Mouse (Mus musculus) liver, adult 2 months (tissue): Measurements from ENCODE around the gene Brdt. TPM values are rescaled to one million over a fixed set of nuclear protein-coding genes. Genes with fewer than 3 reads are reported as not detected.
"Not testable (repeated sequence)": the region's sequence is repeated elsewhere in the genome, so short reads cannot be mapped to it uniquely, and the experiment has no call there.

Source experiments
- DNase-seq: peaks from one replicate; pipeline ENCODE4 v3.0.0-alpha.2; 2011; ENCODE audit warnings: low read depth, low spot score; ENCODE audit errors: extremely low read depth
- H3K27ac ChIP-seq: fragments of 200-500 bp; replicated peaks from 2 replicates; pipeline ENCODE4 v1.5.1; 2012; ENCODE audit warnings: low read depth, mild to moderate bottlenecking, control low read depth, inconsistent platforms, low read length; ENCODE audit not compliant: insufficient read depth
- H3K27me3 ChIP-seq: fragments of 200-500 bp; 2 replicates; pipeline ENCODE4 v1.6.1; 2012; ENCODE audit warnings: mild to moderate bottlenecking, moderate library complexity, low read length, inconsistent platforms; ENCODE audit not compliant: control insufficient read depth, insufficient read depth
- H3K36me3 ChIP-seq: fragments of 200-500 bp; 2 replicates; pipeline ENCODE4 v1.6.1; 2012; ENCODE audit warnings: low read length, inconsistent platforms; ENCODE audit not compliant: control insufficient read depth, insufficient read depth
- H3K4me1 ChIP-seq: fragments of 200-500 bp; 2 replicates; pipeline ENCODE4 v1.6.1; 2011; ENCODE audit warnings: low read length; ENCODE audit not compliant: control insufficient read depth, insufficient read depth
- H3K4me3 ChIP-seq: fragments of 200-500 bp; 2 replicates; pipeline ENCODE4 v1.5.1; 2011; ENCODE audit warnings: low read depth, mild to moderate bottlenecking, control low read depth, low read length, moderate library complexity; ENCODE audit not compliant: insufficient read depth
- H3K79me2 ChIP-seq: fragments of 200-500 bp; 2 replicates; pipeline ENCODE4 v1.6.1; 2012; ENCODE audit warnings: inconsistent platforms, mild to moderate bottlenecking, low read length, moderate library complexity; ENCODE audit not compliant: control insufficient read depth, insufficient read depth
- H3K9ac ChIP-seq: fragments of 200-500 bp; 2 replicates; pipeline ENCODE4 v1.6.1; 2012; ENCODE audit warnings: low read depth, mild to moderate bottlenecking, control low read depth, inconsistent platforms, low read length
- CTCF ChIP-seq: fragments of 200-500 bp; IDR thresholded peaks from 2 replicates; pipeline ENCODE4 v1.5.1; 2011; ENCODE audit warnings: low read depth, low read length, control low read depth
- POLR2A ChIP-seq: fragments of 200-500 bp; IDR thresholded peaks from 2 replicates; pipeline ENCODE4 v1.6.1; 2011; ENCODE audit warnings: low read length, control low read depth; ENCODE audit not compliant: insufficient read depth; ENCODE audit errors: extremely low read depth
- WGBS: fragments of 180-500 bp; shearing (Covaris S2); methylation state at CpG from one replicate; pipeline ENCODE4 v1.1.7; 2018; 5-methylcytosine and 5-hydroxymethylcytosine counted together
- polyA plus RNA-seq: library from polyadenylated mRNA; depleted of rRNA; stranded (reverse); fragments of >200 nt; gene quantifications from 2 replicates; pipeline ENCODE4 v1.2.3, GENCODE M21; 2012
- total RNA-seq: library from RNA; depleted of rRNA; stranded (reverse); fragments of >200 nt; gene quantifications from 2 replicates; pipeline ENCODE4 v1.2.3, GENCODE M21; 2014

Gene Brdt
- total and polyA plus RNA-seq, 2 experiments: 0.81 to 1.8 TPM

DNA sequence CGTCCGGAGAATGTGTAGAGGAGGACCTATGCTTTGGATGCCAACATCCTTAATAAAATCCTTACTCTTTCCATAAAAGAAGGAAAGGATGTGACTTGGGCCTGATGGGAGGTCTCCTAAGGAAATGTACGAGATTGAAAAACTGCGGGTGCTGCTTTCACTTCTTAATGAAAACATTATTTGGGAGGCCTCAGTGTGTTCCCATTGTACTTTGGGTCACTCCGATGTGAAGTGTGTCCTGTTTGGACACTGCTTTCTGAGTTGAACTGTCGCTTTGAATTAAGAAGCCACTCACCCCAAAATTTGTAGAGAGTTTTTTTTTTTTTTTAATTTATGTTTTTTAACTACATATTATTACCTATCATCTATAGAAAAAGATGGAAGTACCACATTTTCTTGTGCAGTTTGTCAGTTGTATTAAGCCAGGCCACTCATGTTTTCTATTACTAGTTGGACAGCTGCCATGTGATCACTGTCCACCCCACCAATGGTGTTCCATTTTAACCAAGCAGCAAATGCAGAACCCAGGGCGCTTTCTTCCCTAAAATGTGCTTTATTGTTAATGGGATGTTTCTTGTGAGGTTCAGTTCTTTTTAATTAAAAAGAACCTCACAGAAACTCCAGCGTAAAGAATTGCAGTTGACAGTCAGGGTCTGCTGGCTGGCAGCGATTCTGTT, 29.2 kb downstream of the Brdt start:
- TF ChIP-seq CTCF: no peak
- no peak for TF ChIP-seq POLR2A
- Histone ChIP-seq H3K79me2 (no peaks in the 10 kb centered on the region), H3K36me3 (no peaks in the 10 kb centered on the region), H3K27me3 (no peaks in the 10 kb centered on the region), H3K9ac (peak overlapping the region; percentile 90; the same call in 1 of the 2 replicates), H3K4me1 (no peaks in the 10 kb centered on the region), H3K4me3 (peak overlapping the region; percentile 64), H3K27ac (no peak overlapping the region)
- 28% methylated on average over 9 of the region's 9 CpGs for WGBS
- DNase-seq: peak; percentile 43

DNA sequence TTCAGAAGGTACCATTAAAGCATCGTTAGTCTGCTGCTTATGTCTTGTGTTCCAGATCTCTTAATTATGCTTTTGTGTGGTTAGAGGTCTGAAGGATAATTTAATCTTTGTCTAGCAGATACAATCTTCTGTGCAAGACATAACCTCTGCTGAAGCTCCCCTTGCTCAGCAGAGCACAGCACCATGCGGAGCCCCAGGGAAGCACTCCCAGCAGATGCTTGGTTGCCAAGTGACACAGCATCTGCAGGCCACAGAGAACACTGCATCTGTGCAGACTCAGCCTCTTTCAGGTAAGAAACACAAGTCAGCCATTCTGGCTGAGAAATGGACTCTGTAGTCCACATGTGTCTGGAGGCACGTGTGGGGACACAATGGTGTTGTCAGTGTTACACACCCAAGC, 39.1 kb downstream of the Brdt start:
- DNase-seq: no peak
- Histone ChIP-seq H3K4me3 (no peak overlapping the region), H3K36me3 (no peaks in the 10 kb centered on the region), H3K27me3 (no peaks in the 10 kb centered on the region), H3K27ac (no peak overlapping the region), H3K4me1 (no peaks in the 10 kb centered on the region; the same call in 1 of the 2 replicates), H3K79me2 (no peaks in the 10 kb centered on the region), H3K9ac (no peak overlapping the region)
- 95% methylated on average over 3 of the region's 3 CpGs for WGBS
- TF ChIP-seq POLR2A (no peak), CTCF (no peak)

DNA sequence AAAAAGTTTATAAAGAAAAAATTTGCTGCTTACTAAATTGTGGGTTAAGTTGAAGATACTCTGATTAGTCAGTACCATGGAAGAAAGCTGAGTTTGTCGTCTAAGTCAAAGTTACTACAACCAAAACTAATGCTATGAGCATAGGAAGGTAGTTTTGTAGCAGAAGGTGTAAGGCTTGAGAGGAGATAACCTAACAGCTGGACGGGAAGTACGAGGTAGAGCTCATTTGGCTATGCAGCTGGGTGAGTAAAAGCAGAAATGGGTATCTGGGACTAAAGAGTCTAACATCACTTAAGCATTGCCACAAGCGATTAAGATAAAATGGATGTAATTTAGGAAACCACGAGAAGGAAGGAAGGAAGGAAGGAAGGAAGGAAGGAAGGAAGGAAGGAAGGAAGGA, 40.4 kb downstream of the Brdt start:
- H3K27ac ChIP-seq: no peak overlapping the region
- H3K36me3 ChIP-seq: no peaks in the 10 kb centered on the region
- no peak overlapping the region for H3K4me3 ChIP-seq
- no peak for DNase-seq
- TF ChIP-seq POLR2A (no peak), CTCF (no peak)
- no peaks in the 10 kb centered on the region; the same call in 1 of the 2 replicates for H3K4me1 ChIP-seq
- H3K79me2 ChIP-seq: no peaks in the 10 kb centered on the region
- H3K27me3 ChIP-seq: no peaks in the 10 kb centered on the region
- WGBS: 92% methylated on average over 5 of the region's 5 CpGs
- no peak overlapping the region for H3K9ac ChIP-seq

DNA sequence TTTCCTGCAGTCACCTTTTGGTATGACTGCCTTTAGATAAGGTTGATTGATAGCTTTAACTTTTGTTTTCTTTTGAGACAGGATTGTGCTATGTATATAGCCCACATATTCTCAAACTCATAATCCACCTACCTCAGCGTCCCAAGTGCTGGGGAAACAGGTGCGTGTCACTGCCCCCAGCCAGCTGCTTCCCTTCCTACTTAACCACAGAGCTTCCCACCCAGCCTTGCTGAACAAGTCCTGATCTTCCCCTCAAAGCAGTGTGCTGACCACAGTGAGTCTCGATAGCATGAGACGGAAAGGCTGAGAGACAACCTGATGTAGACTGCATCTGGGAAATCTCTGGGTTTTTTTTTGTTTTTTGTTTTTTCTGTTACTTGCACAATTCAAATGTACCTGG, 42.3 kb downstream of the Brdt start:
- Histone ChIP-seq H3K4me3 (no peak overlapping the region), H3K27me3 (no peaks in the 10 kb centered on the region), H3K4me1 (no peaks in the 10 kb centered on the region; the same call in 1 of the 2 replicates), H3K36me3 (peaks cover 8% of the 10 kb centered on the region), H3K27ac (no peak overlapping the region), H3K9ac (no peak overlapping the region), H3K79me2 (no peaks in the 10 kb centered on the region)
- DNase-seq: no peak
- 89% methylated on average over 4 of the region's 4 CpGs for WGBS
- TF ChIP-seq POLR2A (no peak), CTCF (no peak)

DNA sequence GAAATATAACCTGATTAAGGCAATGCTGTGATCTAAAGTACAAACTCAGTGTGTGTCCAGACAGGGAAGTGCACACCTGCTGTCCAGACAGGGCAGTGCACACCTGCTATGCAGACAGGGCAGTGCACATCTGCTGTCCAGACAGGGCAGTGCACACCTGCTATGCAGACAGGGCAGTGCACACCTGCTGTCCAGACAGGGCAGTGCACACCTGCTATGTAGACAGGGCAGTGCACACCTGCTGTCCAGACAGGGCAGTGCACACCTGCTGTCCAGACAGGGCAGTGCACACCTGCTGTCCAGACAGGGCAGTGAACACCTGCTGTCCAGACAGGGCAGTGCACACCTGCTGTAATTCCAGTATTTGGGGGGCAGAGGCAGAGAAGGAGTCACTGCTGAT, 55.5 kb downstream of the Brdt start:
- not testable (repeated sequence) for H3K27ac ChIP-seq, H3K79me2 ChIP-seq, H3K36me3 ChIP-seq, DNase-seq, H3K27me3 ChIP-seq, H3K4me3 ChIP-seq, H3K4me1 ChIP-seq, H3K9ac ChIP-seq

DNA sequence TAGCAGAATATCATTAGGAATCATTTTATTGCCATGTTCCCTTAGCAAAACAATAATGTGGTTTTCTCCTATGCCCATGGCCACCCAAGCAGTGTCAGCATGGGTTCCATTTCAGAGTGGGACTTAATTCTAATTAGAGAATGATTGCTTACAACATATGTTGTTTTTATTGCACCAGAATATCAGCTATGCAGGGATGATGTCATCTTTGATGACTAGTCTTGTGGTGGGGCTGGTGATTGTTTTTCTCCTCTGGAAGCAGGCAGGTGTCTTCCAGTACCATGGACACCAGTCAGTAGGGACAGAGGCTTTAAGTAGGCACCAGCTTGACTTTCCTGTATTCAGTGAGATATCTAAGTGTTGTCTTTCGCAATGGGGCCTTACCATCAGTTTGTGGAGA, 56.8 kb downstream of the Brdt start:
- no peak for DNase-seq
- no peak overlapping the region for H3K4me3 ChIP-seq
- no peaks in the 10 kb centered on the region for H3K79me2 ChIP-seq
- H3K27me3 ChIP-seq: no peaks in the 10 kb centered on the region
- H3K27ac ChIP-seq: no peak overlapping the region
- no peak for TF ChIP-seq CTCF
- TF ChIP-seq POLR2A: no peak
- peaks cover 3% of the 10 kb centered on the region; the same call in 1 of the 2 replicates for H3K36me3 ChIP-seq
- no peaks in the 10 kb centered on the region for H3K4me1 ChIP-seq
- 59% methylated on average over 1 of the region's 1 CpGs for WGBS
- H3K9ac ChIP-seq: no peak overlapping the region
